Mouse (Mus musculus): Measurements from ENCODE around the gene Cdrt4.
A peak's percentile ranks its signal among the peaks of the same experiment; 100 is the strongest.

Gene Cdrt4

GRCm38 (mm10) chr11:62940176-62940575 is 10.8 kb upstream of the Cdrt4 start:
- DNase-seq (ENCODE audit: low spot score in 2 of 2): no peak

DNA sequence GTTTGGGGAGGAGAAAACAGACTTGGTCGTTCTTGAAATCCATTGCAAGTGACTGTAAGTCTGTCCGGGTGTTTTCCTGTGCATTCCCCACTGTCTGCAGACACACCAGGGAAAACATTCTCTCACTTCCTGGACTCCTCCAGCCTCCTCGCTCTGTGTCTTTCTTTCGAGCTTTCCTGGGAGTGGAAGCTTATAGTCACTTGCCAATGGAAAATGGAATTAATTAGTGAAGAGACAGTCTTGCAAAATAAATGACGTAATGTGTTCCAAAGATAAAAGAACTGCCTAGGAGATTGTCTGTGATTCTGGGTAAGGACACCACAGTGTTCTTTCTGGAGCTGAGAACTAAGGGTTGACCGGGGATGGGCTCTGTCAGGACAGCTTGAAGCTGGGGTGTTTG is 7.5 kb upstream of the Cdrt4 start:
- no peak for DNase-seq (ENCODE audit: low spot score in 2 of 2)

GRCm38 (mm10) chr11:62945514-62945913 is 5.5 kb upstream of the Cdrt4 start:
- DNase-seq (ENCODE audit: low spot score in 2 of 2): no peak

DNA sequence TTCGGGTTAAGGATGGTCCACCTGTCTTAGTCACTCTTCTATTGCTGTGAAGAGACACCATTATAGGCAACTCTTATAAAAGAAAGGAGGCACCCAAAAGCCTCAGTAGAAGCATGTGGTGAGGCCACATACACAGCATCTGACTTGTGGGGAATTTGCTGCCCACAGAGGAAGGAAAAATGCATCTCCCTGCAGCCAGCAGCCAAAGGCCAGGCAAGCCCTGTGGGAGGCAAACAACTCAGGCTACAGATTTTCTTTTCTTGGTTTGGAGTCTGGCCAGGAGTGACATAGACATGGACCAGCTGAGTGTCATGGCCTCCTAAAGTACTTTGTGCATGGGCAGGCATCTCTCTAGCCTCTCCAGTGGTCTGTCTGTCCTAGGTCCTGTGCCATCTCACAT is 1.4 kb upstream of the Cdrt4 start:
- DNase-seq (ENCODE audit: low spot score in 2 of 2): no peak

- no peak for DNase-seq (ENCODE audit: low spot score in 2 of 2)
Measured at GRCm38 (mm10) chr11:62954766-62955165, 3.8 kb downstream of the Cdrt4 start.

DNA sequence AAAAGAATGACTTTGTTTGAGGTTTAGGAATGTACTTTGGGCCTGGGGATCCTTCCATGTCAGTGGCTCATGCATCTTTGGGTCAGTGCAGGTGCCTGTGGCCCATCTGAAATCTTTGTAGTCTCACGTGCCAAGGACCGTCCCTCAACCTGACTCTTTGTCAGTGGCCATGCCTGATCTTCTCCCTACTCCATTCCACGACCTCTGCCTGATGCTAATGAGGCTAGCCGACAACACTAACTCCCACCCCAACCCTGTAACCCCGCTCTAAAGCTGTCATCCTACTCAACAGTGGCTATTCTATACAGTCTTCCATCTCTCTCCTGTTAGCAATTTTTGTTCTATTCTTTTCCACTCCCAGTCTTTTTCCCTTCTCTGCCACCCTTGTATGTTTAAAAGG is 4.2 kb downstream of the Cdrt4 start:
- DNase-seq (ENCODE audit: low spot score in 2 of 2): no peak

DNA sequence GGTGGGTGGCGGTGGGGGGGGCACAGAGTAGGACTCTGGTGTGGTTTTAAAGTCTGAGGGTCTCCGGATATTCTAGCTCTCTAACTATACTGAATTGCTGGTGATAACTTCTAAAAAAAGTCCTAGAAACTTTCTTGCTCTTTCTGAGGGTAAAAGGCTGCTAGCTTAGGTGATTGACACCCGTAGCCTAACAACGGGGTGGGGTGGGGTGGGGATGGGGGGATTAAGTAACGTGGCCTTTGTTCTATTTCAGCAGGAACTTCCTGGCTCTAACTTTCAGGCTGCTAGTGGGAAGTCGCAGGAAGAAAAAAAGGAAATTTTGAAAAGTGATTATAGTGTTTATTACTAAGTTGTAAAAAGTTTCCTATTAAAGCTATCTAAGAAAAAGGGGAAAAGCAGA is 4.8 kb downstream of the Cdrt4 start:
- DNase-seq (ENCODE audit: low spot score in 2 of 2): no peak

GRCm38 (mm10) chr11:62957626-62958180 is 6.7 kb downstream of the Cdrt4 start:
- no peak for DNase-seq (ENCODE audit: low spot score in 2 of 2)

DNA sequence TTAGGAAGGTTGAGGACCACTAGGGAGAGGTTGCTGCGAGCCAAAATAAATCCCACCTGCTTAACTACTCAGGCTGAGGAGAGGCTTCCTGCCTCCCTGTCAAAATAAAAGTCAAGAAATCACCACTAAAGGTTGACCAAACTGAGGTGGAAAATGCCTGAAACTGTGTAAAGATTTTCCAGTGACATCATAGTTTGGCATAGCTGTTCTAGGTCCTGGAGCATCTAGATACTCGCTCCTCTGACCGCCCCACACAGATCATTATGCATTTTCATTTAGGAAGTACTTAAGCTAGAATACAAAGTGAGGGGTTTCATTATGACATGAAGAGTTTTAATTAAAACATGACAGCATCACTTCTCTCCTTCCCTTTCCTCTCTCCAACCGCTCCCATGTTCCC is 12.3 kb downstream of the Cdrt4 start:
- DNase-seq (ENCODE audit: low spot score in 2 of 2): no peak

DNA sequence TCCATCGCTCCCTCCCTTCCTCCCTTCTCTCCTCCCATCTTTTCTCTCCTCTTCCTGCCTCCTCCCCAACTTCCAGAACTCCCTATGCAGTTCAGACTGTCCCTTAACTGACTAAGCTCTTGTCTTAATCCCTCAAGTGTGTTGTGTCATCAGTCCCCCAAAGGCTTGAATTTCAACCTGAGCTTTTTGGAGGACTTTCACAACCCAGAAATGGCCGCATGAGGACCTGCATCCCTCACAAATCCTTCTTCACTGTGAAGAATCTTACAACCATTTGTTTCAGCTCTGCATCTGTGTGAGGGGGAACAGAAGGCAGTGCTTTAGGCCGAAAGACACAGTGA is 15.4 kb downstream of the Cdrt4 start:
- no peak for DNase-seq (ENCODE audit: low spot score in 2 of 2)

- DNase-seq (ENCODE audit: low spot score in 2 of 2): peak; percentile 56 to 71
Measured at GRCm38 (mm10) chr11:62966765-62967633, 16.0 kb downstream of the Cdrt4 start.

DNA sequence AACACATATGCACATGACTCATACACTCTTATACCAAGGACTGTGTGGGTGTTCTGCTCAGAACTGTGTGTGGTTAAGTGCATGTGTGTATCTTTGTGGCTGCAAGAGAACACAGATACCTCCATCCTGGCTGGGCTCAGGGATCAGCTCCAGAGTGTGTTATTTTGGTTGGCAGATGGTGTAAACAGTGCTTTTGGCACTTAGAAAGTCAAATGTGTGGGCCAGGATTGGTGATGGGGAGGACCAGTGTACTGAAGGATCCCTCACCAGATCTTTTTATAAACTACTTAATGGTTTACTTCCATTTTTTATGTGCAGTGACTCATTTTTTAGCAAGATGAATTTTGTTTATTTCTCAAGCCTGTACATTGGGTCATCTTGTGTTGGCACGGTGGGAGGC is 26.2 kb downstream of the Cdrt4 start:
- DNase-seq (ENCODE audit: low spot score in 2 of 2): no peak

- DNase-seq (ENCODE audit: low spot score in 2 of 2): no peak
Measured at GRCm38 (mm10) chr11:62978886-62979285, 27.9 kb downstream of the Cdrt4 start.

DNA sequence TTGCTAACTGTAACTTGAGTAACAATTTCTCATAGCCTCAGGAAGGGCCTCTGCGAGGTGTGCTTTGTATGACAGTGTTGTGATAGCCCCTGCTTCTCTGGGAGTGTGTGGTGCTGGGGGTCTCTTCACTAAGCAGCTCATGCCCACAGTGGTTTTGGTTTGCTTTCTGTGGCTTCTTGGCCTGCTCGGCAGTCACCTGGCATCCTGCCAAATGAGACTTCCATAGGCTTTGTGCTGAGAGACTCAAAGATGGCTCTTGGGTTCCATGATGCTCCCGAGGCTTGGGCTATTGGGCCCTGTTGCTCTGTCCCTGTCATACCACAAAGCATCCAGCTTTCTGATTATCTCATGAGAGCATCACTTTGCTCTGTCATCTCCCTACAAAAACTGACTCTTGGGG is 30.7 kb downstream of the Cdrt4 start:
- no peak for DNase-seq (ENCODE audit: low spot score in 2 of 2)

DNA sequence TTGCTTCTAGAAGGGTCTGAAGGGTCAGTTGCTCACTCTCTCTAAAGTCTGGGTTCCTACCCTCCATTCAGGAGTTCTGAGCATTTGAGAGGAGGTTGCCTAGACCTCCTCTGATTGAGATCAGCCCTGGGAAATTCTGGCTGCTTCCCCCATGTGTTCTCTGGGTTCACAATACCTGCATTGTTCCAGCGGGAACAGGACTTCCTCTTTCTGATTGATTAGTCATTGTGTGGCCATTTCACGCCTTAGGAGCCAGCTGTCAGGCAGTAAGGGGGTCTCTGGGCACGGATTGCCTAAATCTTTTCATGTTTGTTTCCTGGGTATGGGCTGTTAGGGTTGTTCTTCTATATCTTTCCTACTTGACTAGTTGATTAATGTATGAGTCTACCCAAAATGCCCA is 32.8 kb downstream of the Cdrt4 start:
- no peak for DNase-seq (ENCODE audit: low spot score in 2 of 2)

DNA sequence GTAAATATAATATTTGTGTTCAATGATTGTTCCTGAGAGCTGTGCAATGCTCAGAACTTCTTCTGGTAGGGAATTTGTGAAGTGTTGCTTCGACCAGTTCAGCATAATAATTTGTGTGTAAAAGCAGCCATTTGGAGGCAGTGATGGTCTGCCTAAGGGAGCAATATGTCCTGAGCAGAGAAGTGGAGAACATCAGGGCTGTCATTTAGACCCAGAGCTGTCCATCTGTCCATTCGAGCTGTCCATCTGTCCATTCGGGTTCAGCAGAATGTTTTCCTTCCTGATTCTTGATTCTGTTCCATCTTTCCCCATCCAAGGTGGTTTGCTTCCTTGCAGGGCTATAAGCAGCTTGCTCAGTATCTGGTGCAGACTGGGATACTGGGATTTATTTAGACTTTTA is 33.4 kb downstream of the Cdrt4 start:
- DNase-seq (ENCODE audit: low spot score in 2 of 2): no peak

DNA sequence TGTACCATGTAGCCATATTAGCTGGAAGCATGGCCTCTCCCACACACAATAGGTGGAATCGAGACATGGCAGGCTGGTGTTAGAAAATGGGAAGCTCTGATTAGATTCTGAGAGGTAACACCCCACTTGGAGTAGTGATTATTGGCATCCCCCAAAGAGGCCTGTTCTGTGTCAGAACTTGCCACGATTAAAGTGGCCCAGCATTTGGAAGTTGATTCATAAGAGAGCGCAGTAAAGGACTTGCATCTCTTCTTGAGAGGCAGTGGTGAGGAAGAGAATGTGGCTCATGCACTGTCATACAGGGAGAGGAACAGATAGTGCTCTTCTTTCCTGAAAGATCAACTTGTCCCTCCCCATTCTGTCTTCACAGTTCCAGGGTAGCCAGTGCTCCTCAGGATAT is 34.1 kb downstream of the Cdrt4 start:
- DNase-seq (ENCODE audit: low spot score in 2 of 2): no peak

- no peak for DNase-seq (ENCODE audit: low spot score in 2 of 2)
Measured at GRCm38 (mm10) chr11:62986578-62986977, 35.6 kb downstream of the Cdrt4 start.

- no peak for DNase-seq (ENCODE audit: low spot score in 2 of 2)
Measured at GRCm38 (mm10) chr11:62990150-62990685, 39.2 kb downstream of the Cdrt4 start.

- no peak for DNase-seq (ENCODE audit: low spot score in 2 of 2)
Measured at GRCm38 (mm10) chr11:62990811-62991210, 39.8 kb downstream of the Cdrt4 start.

GRCm38 (mm10) chr11:62992545-62993242 is 41.7 kb downstream of the Cdrt4 start:
- DNase-seq (ENCODE audit: low spot score in 2 of 2): no peak

- no peak for DNase-seq (ENCODE audit: low spot score in 2 of 2)
Measured at GRCm38 (mm10) chr11:62995066-62995754, 44.2 kb downstream of the Cdrt4 start.

Measured in urinary bladder, postnatal 4 days (tissue).